Mouse (Mus musculus): ENCODE data around the gene Prim2.
A peak's percentile ranks its signal among the peaks of the same experiment; 100 is the strongest.

Gene Prim2

GRCm38 (mm10) chr1:33669708-33670141, at the start of gene Prim2:
Prim2 (minus strand) TSS chr1:33669795.
- DNase-seq (ENCODE audit: low spot score in 2 of 2) = peak; percentile 75 to 76

GRCm38 (mm10) chr1:33717636-33718035, 48.0 kb upstream of the Prim2 start:
- DNase-seq (ENCODE audit: low spot score in 2 of 2) = no peak

DNA sequence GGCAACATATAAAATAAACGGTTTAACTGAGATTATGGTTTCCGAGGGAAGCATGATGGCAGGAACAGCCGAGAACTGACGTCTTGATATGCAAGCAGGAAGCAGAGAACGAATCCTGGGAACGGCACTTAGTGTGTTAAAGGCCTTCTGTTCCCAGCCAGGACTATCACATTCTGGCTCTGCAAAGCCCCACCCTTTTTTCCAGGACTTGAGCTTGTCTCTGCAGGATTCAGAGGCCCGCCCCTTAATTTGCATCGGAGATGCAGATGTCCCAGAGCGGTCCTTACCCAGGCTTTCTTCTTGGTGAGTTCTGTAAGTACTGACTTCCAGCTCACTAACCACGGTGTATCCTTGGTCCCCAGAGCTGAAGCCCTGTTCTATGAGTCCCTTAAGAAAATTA, 45.2 kb upstream of the Prim2 start:
- DNase-seq (ENCODE audit: low spot score in 2 of 2) = no peak

DNA sequence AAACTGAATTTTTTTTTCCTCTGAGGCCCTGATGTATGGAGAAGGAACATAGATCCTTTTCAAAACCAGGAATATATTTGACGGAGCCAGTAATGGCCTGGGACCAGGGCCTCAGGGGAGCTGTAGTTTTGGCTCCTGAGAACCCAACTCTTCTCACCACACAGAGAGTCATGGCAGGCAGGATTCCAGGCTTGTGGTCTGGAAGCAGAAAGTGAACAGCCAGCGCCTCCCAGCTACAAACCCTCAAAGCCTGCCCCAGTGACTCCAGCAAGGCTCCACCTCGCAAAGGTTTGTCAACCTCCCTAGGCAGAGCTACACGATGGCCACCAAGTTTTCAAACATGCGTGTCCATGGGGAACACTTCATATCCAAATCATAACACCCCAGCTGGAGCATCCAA, 42.4 kb upstream of the Prim2 start:
- no peak for DNase-seq (ENCODE audit: low spot score in 2 of 2)

DNA sequence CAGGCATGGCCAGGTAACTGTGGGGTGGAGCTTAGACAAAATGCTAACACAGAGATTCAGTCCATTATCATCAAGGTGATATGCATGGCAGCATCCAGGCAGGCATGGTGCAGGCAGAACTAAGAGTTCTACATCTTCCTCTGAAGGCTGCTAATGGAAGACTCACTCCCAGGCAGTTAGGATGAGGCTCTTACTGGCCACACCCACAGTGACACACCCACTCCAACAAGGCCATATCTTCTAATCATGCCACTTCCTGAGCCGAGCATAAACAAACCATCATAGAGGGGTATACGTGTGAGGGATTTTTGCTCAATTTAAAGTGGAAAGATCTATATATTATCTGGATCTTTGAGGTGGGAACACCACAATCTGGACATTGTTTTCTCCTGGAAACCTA, 40.0 kb upstream of the Prim2 start:
- no peak for DNase-seq (ENCODE audit: low spot score in 2 of 2)

- DNase-seq (ENCODE audit: low spot score in 2 of 2) = no peak
These were observed 31.6 kb upstream of the Prim2 start for GRCm38 (mm10) chr1:33701244-33701643.

GRCm38 (mm10) chr1:33696016-33696415, 26.4 kb upstream of the Prim2 start:
- no peak for DNase-seq (ENCODE audit: low spot score in 2 of 2)

DNA sequence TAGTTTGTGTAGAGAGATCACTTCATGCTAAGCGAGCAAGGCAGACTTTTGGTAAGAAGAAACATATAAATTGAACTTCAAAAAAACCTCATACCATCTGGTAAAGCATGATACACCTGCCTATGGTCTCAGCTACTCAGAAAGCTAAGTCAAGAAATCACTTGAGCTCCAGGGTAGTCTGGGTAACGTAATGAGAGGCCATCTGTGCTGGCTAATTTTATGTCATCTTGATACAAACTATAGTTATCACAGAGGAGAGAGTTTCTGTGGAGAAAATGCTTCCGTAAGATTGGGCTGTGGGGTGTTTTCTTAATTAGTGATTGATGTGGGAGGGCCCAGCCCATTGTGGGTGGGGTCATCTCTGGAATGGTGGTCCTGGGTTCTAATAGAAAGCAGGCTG, 24.3 kb upstream of the Prim2 start:
- no peak for DNase-seq (ENCODE audit: low spot score in 2 of 2)

DNA sequence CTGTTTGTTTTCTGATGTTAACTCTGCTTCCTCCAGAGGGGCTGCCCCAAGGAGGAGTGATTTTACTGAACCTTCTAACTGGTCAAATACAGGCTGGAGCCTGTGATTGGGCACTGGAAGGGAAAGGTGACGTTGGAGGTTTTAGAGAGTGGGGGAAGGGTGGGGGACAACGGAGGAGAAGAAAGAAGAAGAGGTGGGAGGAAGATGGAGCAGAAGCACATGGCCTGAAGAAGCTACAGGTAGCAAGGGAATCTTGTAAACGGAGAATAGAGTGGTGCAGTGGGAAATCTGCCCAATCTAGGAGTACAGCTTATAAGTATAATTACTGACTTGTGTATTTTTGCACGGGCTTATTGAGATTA, 20.5 kb upstream of the Prim2 start:
- DNase-seq (ENCODE audit: low spot score in 2 of 2) = no peak

- DNase-seq (ENCODE audit: low spot score in 2 of 2) = no peak
These were observed 20.0 kb upstream of the Prim2 start for GRCm38 (mm10) chr1:33689446-33690086.

GRCm38 (mm10) chr1:33688810-33689209, 19.2 kb upstream of the Prim2 start:
- DNase-seq (ENCODE audit: low spot score in 2 of 2) = no peak

- no peak for DNase-seq (ENCODE audit: low spot score in 2 of 2)
These were observed 14.9 kb upstream of the Prim2 start for GRCm38 (mm10) chr1:33684459-33684858.

- DNase-seq (ENCODE audit: low spot score in 2 of 2) = no peak
These were observed 11.3 kb upstream of the Prim2 start for GRCm38 (mm10) chr1:33680890-33681289.

DNA sequence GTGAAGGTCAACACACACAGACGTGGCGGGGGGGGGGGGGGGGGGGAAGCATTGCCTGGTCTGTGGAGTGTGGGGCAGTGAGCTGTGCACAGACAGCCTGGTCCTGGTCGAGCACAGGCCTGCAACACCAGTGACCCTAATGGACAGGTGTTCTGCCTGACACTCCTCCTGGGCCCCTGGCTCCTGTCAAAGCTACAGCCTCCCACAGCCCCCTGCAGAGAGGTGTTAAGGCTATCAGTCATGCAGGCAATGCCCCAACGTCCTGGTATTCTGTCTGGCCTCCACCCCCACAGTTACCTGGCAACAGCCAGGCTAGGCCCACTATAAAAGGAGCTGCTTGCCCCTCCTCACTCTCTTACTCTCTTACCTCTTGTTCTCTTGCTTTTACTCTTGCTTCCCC, 10.8 kb upstream of the Prim2 start:
- no peak for DNase-seq (ENCODE audit: low spot score in 2 of 2)

DNA sequence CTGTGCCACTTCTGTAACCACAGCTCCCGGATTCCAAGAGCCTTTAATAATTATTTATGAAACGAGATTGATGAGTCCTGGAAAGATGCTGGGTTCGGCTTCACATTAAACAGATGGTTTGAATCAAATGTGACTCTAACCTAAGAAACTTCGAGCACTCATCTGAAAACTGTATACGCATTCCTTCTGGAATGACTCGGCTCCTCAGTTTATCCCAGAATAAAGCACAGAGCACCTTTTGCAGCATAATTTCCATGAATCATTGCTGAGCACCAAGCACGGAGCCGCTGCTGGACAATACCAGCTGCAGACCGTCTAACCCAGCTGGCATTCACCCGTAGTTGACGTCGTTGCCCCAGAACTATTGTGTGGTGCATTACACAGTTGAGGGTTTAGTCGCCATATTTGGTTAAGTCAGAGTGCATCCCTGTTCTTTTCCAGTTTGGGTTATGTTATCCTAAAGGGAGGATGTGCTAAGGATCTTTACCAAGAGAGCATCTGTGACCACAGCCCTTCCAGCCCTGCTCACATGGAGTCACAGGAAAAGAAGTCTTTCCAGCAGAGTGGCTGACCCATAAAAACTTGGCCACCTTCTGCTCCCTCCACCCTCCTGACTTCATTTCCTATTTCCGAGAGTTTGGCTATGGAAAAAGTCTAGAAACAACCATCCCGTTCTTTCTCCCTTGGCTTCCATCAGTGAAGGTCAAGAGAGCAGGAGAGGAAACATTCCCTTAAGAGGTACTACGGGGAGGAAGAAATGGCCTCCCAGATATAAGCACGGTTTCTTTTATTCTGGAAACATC, 3.8 kb upstream of the Prim2 start:
- no peak for DNase-seq (ENCODE audit: low spot score in 2 of 2)

GRCm38 (mm10) chr1:33672514-33672913, 2.9 kb upstream of the Prim2 start:
- no peak for DNase-seq (ENCODE audit: low spot score in 2 of 2)

- DNase-seq (ENCODE audit: low spot score in 2 of 2) = no peak
These were observed 2.5 kb upstream of the Prim2 start for GRCm38 (mm10) chr1:33672083-33672482.

DNA sequence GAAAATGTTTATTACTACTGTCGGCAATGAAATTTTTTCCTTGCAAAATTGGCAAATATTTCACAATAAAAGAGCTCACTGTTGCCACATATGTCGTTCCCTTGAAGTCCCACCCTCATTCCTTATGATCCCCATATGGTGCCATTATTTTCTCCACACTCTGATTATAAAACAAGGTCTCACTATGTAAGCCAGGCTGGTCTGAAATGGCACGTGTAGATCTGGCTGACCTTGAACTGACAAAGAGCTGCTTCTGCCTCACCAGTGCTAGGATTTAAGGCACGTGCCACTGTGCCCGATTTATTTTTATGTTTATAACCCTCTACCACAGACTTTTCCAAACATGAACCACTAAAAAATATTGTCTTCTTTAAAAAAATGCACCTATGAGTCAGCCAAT, 1.8 kb upstream of the Prim2 start:
- no peak for DNase-seq (ENCODE audit: low spot score in 2 of 2)

DNA sequence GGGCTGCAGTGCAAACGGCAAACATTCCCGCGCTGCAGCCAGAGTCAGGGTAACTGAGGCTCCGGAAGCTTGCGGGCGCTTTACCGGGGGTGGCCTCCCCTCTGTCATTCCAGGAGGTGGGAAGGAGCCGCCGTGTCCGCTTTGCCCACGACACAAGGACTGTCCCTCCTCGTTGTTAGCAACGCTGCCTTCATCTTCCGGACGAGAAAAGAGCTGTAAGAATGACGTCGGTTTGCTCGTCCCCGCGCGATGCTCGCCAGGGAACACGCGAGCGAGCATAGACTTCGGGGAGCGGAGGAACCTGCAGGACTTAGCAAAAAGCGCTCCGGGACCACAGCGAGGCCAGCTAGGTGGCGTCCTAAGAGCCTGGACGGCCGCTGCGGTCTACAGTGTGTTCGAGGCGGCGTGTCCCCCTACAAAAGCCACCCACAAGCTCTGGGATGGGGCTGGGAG, 595 bp upstream of the Prim2 start:
- peak; percentile 60 to 71 for DNase-seq (ENCODE audit: low spot score in 2 of 2)

- DNase-seq (ENCODE audit: low spot score in 2 of 2) = no peak
These were observed 5.9 kb downstream of the Prim2 start for GRCm38 (mm10) chr1:33663605-33664117.

DNA sequence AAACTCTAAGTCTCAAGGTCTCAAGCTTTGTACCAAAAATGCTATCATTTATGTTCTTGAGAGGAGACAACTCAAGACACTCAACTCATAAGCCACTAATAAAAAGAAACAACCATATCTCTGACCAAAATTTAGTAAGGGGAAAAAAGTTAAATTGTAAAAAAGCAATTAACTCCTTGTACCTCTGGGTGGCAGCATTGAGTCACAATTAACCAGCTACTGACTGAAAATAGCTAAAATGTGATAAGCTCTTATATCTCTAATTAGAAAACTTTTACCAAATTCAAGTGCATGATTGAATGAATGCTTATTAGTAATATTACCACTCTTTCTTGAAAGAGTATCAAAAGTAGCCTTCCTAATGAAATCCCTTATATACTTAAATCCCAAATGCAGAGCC, 6.4 kb downstream of the Prim2 start:
- DNase-seq (ENCODE audit: low spot score in 2 of 2) = no peak

- no peak for DNase-seq (ENCODE audit: low spot score in 2 of 2)
These were observed 11.3 kb downstream of the Prim2 start for GRCm38 (mm10) chr1:33658302-33658701.

GRCm38 (mm10) chr1:33657574-33658149, 11.9 kb downstream of the Prim2 start:
- no peak for DNase-seq (ENCODE audit: low spot score in 2 of 2)

Measured in right cerebral cortex, postnatal 36 days (tissue).